Mouse (Mus musculus): ENCODE data around the gene Ifi35.
"Not testable (repeated sequence)": the region's sequence is repeated elsewhere in the genome, so short reads cannot be mapped to it uniquely, and the experiment has no call there.

Gene Ifi35

DNA sequence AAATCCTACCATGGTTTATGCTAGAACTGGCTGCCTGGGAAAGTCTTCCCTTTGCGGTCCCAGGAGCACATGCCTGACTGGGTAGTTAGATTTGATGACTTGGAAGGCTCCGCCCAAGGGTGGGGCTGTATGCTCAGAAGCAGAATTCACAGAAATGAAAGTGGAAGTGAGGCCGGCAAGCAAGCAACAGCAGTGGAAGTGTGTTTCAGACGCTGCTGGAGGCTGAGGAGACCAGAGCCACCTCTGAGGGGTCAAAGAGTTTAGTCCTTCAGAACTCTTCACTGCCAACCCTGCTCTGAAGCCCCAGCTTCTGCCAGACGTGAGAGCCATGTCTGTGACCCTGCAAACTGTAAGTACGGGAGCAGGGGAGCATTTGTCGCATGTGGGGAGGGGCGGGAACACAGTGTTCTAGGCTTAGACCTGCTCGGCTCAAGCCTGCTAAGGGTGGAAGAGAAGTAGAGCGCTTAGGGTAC is at the start of gene Ifi35:
TSS of gene Ifi35 (plus strand) at position 134 of the 473 bp plus-strand sequence.
- peak; percentile 84 for DNase-seq

DNA sequence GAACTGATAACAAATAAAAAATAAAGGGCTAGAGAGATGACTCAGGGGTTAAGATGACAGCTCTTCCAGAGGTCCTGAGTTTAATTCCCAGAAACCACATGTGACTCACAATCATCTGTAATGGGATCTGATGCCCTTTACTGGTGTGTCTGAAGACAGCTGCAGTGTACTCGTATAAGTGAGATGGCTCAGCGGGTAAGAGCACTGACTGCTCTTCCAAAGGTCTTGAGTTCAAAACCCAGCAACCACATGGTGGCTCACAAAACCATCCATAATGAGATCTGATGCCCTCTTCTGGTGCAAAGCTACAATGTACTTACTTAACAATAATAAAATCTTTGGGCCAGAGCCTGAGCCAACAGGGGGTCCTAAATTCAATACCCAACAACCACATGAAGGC is 32.9 kb upstream of the Ifi35 start:
- no peak for DNase-seq

DNA sequence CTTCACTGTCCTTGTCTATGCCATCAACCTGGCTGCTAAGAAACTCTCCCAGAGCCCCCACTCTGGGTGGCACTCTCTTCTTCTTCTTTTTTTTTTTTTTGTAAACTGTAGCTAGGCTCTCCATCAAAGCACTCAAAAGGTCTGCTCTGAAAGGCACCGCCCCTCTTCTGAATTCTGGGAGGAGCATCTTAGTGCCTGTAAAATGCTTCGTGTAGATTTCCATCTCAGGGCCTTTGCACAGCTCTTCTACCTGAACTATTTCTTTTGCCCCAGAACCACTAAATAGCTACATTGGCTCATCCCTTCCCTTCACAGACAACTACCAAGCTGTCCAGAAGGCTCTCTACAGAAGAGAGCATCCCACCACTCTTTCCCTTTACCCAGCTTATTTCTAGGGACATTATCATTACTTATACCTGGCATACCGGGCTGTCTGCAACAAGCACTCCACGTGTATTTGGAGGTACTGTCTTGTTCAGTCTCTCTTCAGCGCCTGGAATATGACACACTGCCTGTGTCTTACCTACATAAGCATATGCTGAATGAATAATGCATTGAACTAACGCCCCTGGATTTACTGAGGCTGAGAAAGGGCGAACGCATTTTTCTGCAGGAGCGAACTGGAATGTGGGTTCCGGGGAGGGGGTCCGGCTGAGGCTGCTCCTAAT is 31.6 kb upstream of the Ifi35 start:
- DNase-seq: no peak

GRCm38 (mm10) chr11:101417101-101417855 is 30.9 kb upstream of the Ifi35 start, which contains the start of gene Aarsd1:
Gene Aarsd1, minus strand, starts transcription at chr11:101417615.
- peak; percentile 89 for DNase-seq

DNA sequence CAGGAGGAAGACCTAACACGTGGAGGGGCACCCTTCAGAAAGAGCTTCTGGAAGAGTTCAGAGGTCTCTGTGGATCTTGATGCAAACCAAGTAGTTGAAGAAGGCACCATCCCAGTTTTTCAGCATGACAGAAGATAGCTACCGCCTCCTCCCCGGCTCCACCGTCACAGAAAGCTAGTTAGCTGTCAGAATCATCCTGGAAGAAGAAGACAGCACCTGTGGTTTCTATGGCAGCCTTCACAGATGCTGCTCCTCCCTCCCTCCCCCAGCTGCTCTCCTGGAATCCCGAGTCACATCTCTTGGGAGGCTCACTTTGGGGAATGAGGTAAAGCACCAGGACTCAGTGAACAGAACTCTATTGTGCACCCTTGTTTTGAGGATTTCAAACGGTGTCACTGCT is 29.2 kb upstream of the Ifi35 start:
- no peak for DNase-seq

DNA sequence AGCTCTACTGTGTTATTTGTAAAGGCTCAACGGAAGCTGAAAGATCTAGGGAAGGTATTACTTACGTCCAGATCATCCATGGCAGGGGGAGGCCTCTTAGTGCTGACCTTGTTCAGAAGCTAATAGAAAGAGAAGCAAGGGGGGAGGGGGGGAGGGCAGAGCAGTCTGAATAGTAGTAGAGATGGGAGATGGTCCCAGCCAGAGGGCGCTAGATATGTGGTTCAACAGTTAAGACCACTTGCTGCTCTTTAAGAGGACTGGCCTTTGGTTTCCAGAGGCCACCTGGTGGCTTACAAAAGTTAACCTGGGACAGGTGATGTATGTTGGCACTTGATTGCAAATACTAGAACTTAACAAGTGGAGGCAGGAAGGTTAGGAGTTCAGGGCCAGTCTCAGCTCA is 28.6 kb upstream of the Ifi35 start:
- DNase-seq: no peak

DNA sequence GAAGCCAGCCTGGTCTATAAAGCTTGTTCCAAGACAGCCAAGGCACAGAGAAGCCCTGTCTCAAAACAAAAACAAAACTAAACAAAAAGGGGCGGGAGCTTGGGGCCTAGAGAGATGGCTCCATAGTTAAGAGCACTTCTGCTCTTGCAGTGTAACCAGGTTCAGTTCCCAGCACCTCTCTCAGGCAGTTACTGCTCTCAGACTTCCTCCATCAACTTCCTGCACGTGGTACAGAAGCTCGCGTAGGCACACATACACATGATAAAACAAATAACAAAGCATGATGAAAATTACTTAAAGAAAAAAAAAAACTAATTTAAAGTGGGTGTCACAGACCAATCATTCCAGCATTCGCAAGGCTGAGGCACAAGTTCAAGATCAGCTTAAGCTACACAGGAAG is 28.1 kb upstream of the Ifi35 start:
- no peak for DNase-seq

- peak; percentile 29 for DNase-seq
Observed at GRCm38 (mm10) chr11:101424105-101424851, 23.9 kb upstream of the Ifi35 start, which contains the start of gene Gm27029. Gene Gm27029, minus strand, starts transcription at chr11:101424796.

DNA sequence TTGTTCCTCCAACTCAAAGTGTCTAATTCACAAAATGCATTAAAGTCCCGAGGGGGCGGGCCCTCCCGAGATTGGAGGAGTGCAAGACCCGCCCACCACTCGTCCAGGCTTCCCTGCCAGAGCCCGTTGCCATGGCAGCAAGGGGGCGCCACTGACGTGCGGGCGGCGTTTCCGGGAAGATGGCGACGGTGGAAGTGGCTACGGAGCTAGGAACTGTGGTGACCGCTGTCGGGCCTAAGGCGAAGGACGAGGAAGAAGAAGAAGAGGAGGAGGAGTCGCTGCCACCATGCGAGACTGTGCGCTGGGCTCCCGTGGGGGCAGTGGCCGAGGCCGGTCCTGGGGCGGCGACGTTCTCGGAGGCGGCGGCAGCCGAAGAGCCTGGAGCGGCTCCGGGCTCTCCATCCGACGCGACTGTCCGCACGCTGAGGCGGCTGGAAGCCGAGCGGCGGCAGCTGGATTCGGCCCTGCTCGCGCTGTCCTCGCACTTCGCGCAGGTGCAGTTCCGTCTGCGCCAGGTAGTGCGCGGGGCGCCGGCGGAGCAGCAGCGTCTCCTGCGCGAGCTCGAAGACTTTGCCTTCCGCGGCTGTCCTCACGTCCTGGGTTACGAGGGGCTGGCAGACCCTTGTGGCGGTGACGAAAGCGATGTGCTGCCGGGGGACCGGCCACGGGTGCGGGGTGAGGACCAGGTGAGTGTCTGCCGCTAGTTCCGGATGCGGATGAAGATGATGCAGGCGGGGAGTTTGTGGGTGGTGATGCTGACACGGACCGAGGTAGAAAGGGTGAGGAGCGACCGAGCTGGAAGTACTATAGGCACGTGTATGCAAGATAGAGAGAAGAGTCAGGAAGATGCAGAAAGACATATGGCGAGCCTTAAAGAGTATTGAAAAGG is 23.0 kb upstream of the Ifi35 start, which contains the start of the genes Rundc1 and Ptges3l:
TSS of gene Rundc1 (plus strand) at position 161 of the 889 bp plus-strand sequence.
TSS of gene Ptges3l (minus strand) at position 409 of the 889 bp plus-strand sequence.
- peak; percentile 100 for DNase-seq

GRCm38 (mm10) chr11:101426165-101426564 is 22.0 kb upstream of the Ifi35 start:
- DNase-seq: no peak

DNA sequence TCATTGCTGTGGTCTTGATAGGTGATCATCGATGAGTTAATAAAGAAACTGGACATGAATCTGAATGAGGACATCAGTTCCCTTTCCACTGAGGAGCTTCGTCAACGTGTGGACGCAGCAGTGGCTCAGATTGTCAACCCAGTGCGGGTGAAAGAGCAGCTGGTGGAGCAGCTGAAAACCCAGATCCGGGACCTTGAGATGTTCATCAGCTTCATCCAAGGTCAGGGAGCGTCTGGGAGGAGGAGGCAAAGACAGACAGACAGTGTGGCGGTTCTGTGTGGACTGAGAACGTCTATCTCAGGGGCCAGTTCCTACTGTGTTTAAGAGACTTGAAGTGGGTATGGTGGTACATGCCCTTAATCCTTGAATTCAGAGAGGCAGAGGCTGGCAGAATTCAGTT is 16.9 kb upstream of the Ifi35 start:
- DNase-seq: no peak

DNA sequence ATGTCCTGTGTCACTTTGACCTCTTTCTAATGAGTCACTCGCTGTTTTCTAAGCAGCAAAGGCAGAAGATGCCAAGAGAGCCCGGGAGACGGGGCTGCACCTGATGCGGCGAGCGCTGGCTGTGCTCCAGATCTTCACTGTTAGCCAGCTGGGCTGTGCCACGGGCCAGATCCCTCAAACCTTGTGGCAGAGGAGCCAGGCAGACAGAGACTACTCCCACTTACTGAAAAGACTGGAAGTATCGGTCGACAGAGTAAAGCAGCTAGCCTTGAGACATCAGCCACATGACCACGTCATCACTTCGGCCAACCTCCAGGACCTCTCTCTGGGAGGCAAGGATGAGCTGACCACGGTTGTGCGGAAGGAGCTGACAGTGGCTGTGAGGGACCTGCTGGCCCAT is 14.8 kb upstream of the Ifi35 start:
- DNase-seq: no peak

GRCm38 (mm10) chr11:101435831-101436230 is 12.4 kb upstream of the Ifi35 start:
- DNase-seq: no peak

GRCm38 (mm10) chr11:101436916-101437315 is 11.3 kb upstream of the Ifi35 start:
- no peak for DNase-seq

GRCm38 (mm10) chr11:101438006-101438405 is 10.2 kb upstream of the Ifi35 start:
- not testable (repeated sequence) for DNase-seq

DNA sequence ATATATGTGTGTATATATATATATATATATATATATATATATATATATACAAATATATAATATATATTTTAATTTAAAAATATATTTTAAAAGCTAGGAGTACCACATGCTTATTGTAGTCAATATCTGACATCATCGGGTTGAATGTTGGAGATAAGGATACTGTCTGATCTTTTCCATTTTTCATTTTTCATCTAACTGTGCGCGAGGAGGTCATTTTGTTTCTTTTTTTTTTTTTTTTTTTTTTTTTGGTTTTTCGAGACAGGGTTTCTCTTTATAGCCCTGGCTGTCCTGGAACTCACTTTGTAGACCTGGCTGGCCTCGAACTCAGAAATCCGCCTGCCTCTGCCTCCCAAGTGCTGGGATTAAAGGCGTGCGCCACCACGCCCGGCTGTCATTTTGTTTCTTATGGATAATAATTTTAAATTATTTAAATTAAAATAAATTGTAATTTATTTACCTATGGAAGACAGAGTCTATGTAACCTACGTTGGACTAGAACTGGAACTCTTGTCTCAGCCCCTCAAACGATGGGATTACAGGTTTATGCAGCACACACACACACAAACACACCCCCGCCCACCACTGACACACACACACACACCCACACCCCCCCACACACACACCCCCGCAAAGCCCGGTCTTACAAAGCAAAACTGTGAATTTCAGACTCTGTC is 6.6 kb upstream of the Ifi35 start:
- DNase-seq: not testable (repeated sequence)

GRCm38 (mm10) chr11:101442127-101442693 is 6.0 kb upstream of the Ifi35 start, which contains the start of gene Rpl27:
Gene Rpl27, plus strand, starts transcription at chr11:101442298.
- DNase-seq: peak; percentile 95

GRCm38 (mm10) chr11:101442760-101443159 is 5.4 kb upstream of the Ifi35 start:
- DNase-seq: no peak

DNA sequence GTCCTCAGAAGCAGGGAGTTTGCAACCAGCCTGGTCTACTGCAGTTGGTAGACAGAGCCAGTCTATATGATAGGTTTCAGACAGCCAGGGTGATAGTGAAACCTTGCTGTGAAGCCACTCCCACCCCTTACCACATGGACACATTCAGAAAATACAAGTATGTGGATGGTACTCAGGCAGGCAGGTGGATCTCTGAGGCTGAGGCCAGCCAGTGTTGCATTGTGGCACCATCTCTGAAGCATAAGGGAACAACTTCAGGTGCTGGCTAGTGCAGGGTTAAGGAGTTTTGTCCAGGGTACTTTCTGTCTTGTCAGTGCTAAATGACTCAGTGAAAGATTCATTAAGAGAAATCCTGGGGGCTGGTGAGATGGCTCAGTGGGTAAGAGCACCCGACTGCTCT is 1.9 kb upstream of the Ifi35 start:
- no peak for DNase-seq

DNA sequence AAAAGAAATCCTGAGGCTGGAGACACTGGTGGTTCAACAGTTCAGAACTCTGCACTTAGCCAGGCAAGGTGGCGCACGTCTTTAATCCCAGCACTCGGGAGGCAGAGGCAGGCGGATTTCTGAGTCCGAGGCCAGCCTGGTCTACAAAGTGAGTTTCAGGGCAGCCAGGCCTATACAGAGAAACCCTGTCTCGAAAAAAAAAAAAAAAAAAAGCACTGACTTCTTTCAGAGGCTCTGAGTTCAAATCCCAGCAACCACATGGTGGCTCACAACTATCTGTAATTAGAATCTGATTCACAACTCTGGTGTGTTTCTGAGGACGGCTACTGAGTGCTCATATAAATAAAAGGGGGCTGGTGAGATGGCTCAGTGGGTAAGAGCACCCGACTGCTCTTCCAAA is 1.3 kb upstream of the Ifi35 start:
- not testable (repeated sequence) for DNase-seq

GRCm38 (mm10) chr11:101447786-101448185 is 421 bp upstream of the Ifi35 start:
- no peak for DNase-seq

Data from lung, postnatal 14 days (tissue).